Mouse (Mus musculus) thymus, adult 2 months (tissue): ENCODE results near the gene Npm3. TPM values are rescaled to one million over a fixed set of nuclear protein-coding genes. Genes with fewer than 3 reads are reported as not detected.

Source experiments
- DNase-seq: peaks from one replicate; pipeline ENCODE4 v3.0.0; 2021
- H3K27ac ChIP-seq: fragments of 200-500 bp; 2 replicates; pipeline ENCODE4 v1.5.1; 2012; ENCODE audit warnings: low read length, control low read depth; ENCODE audit not compliant: control insufficient read depth, insufficient read depth
- H3K27me3 ChIP-seq: fragments of 200-500 bp; 2 replicates; pipeline ENCODE4 v1.6.1; 2012; ENCODE audit warnings: mild to moderate bottlenecking, low read length, moderate library complexity, mixed read lengths; ENCODE audit not compliant: control insufficient read depth, insufficient read depth
- H3K36me3 ChIP-seq: fragments of 200-500 bp; 2 replicates; pipeline ENCODE4 v1.6.1; 2012; ENCODE audit warnings: mild to moderate bottlenecking, low read length, moderate library complexity; ENCODE audit not compliant: control insufficient read depth, insufficient read depth
- H3K4me1 ChIP-seq: fragments of 200-500 bp; replicated peaks from 2 replicates; pipeline ENCODE4 v1.6.1; 2012; ENCODE audit warnings: low read length; ENCODE audit not compliant: control insufficient read depth, insufficient read depth
- H3K4me3 ChIP-seq: fragments of 200-500 bp; 2 replicates; pipeline ENCODE4 v1.5.1; 2012; ENCODE audit warnings: mild to moderate bottlenecking, low read length, control low read depth, moderate library complexity; ENCODE audit not compliant: control insufficient read depth, insufficient read depth
- CTCF ChIP-seq: fragments of 200-500 bp; IDR thresholded peaks from 2 replicates; pipeline ENCODE4 v1.5.1; 2012; ENCODE audit warnings: mild to moderate bottlenecking, control low read depth, low read length, moderate library complexity, borderline replicate concordance; ENCODE audit not compliant: control insufficient read depth, poor library complexity, insufficient read depth; ENCODE audit errors: extremely low read depth
- POLR2A ChIP-seq: fragments of 200-500 bp; IDR thresholded peaks from 2 replicates; pipeline ENCODE4 v1.6.1; 2012; ENCODE audit warnings: mild to moderate bottlenecking, low read length, control low read depth, moderate library complexity; ENCODE audit not compliant: control insufficient read depth, poor library complexity, insufficient read depth; ENCODE audit errors: extremely low read depth
- WGBS: fragments of 180-500 bp; shearing (Covaris S2); methylation state at CpG from one replicate; pipeline ENCODE4 v1.1.7; 2018; 5-methylcytosine and 5-hydroxymethylcytosine counted together
- polyA plus RNA-seq: library from polyadenylated mRNA; depleted of rRNA; stranded (reverse); fragments of >200 nt; gene quantifications from 2 replicates; pipeline ENCODE4 v1.2.3, GENCODE M21; 2012

Gene Npm3
- polyA plus RNA-seq, 1 experiment = 146 TPM

DNA sequence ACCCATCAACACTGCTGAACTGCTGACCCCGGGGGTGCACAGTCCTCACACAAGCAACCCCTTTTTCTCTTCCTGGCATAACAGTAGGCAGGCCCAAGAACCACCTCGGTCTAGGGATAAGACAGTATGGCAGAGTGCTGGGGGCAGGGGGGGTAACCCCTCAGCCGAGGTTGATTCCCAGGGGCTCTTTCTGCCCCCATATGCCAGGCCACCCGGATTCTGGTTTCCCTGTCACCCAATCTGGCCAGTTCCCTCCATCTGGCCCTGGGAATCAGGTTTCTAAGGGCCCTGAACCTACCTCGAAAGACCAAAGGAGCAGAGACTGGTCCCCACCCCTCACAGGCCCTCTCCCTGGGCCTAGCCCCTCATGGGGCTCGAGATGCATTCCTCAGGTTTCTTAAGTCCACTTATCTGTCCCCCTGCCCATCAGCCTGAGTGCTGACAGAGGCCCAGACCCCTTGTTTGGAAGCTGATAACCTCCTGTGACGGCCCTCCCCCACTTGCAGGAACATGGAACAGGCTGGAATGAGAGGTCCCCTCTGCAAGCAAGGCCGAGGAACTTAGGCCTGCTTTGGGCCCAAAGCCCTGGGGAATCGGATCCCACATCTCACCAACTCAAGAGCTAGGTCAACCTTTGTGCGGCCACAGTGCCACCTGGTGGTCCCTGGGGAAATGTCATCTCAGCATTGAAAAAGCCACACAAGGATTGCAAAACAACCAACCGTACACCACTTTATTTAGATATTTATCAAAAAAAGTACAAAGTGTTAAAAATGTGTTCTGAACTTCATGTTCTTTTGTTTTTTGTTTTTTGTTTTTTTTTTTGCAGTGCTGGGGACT is 2.1 kb downstream of the Npm3 start:
- 53% methylated on average over 11 of the region's 11 CpGs for WGBS
- Histone ChIP-seq H3K36me3 (peaks cover 4% of the 10 kb centered on the region), H3K4me3 (no peak overlapping the region), H3K4me1 (peaks cover 23% of the 10 kb centered on the region), H3K27ac (no peak overlapping the region), H3K27me3 (peaks cover 11% of the 10 kb centered on the region)
- TF ChIP-seq CTCF (peak; percentile 82; the same call in 1 of the 2 replicates), POLR2A (no peak)
- peak; percentile 89 for DNase-seq

DNA sequence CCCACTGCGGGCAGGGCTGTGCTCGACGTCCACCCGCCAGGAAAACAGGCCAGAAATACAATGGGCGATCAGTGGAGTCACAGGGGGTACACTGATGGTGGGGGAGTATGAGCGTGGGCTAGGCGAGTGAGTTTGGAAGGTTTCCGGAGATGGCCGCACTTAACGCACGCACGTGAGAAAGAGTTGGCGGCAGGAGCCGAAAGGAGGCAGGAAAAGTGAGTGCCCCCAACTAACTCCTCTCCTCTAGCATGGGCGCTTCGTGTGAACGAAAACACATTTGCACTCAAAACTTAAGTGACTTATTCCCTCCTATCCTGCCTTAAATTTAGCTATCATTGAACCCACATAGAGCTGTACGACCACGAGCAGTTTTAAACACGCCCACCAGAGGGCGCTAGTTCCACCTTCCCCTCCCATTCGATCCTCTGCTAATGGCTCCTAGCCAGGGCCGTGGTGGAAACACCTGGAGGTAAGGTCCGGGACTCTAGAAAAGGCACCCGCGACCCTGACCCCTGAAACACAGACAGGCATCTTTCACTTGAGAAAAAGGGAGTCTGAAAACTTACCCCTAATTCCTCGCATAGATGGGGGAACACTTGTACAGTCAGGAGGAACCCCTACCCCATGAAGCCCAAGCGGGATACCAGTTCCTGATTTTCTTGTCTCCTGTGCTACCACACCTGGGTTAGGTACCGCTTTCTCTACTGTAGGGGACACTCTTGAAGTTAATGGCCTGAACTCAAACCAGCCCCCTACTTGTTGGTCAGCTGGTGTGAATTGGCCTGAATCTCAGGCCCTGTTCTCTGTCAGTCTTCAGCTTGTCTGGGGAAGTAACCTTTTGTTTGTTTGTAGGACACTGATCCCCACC is 3.0 kb downstream of the Npm3 start:
- Histone ChIP-seq H3K4me1 (peaks cover 25% of the 10 kb centered on the region), H3K27me3 (peaks cover 15% of the 10 kb centered on the region), H3K36me3 (no peaks in the 10 kb centered on the region), H3K4me3 (no peak overlapping the region), H3K27ac (no peak overlapping the region)
- WGBS = 15% methylated on average over 29 of the region's 29 CpGs
- peak; percentile 90 for TF ChIP-seq CTCF
- no peak for TF ChIP-seq POLR2A
- peak; percentile 81 for DNase-seq

DNA sequence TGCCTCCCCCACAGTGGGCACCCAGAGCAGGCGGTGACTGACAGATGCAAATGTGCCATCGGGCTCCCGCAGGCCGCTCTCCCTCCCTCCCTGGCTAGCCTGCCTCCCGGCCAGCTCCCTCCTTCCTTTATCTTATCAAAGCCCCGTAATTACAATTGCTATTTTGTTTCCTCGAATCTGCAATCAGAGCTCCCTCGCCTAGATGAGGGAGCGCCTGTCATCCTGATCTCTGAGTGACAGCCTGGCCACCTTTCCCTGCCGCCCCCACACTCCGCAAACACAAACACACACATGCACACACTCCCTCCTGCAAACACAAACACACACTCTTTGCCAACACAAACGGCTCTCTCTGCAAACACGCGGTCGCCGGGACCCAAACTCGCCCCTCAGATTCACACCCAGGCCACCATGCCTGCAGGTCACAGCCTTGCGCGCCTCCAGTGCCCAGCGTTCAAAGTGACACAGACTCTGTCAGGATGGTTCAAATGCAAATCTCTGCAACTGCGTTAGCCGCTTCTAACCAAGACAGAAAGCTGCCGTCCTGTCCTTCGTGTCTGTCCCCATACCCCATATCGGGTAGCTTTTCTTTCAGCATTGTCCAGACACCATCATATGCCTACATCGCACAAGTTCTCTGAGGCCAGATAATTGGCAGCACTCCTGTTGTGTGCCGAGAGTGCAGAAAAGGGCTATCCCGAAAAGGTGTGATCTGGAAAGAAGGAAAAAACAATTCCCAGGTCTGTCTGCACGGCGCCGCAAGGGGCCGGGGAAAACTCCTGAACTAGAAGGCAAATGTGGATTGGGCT is 3.8 kb downstream of the Npm3 start:
- 38% methylated on average over 32 of the region's 32 CpGs for WGBS
- TF ChIP-seq CTCF (no peak), POLR2A (no peak)
- no peaks in the 10 kb centered on the region for H3K36me3 ChIP-seq
- peaks cover 25% of the 10 kb centered on the region for H3K4me1 ChIP-seq
- peaks cover 20% of the 10 kb centered on the region for H3K27me3 ChIP-seq
- H3K27ac ChIP-seq = no peak overlapping the region
- no peak overlapping the region for H3K4me3 ChIP-seq
- no peak for DNase-seq

DNA sequence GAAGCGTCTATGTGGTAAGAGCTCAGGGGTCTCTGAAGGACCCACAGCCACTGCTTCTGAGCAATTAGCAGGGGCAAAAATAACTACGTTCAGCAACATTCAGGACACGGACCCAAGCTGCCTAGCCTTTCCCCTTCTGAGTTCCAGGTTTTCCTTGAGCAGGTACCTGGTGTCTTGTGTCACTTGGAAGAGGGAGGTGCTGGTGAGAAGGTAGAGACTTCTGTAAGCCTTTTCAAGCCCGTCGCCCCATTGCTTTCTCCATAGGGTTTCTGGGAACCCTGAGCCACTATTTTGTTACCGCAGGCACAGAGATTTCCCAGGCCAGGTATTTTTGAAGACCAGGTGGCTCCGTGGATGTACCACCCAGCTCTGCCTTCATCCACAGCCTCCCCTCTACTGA is 5.8 kb downstream of the Npm3 start:
- TF ChIP-seq POLR2A (no peak), CTCF (no peak)
- Histone ChIP-seq H3K4me3 (no peak overlapping the region), H3K36me3 (no peaks in the 10 kb centered on the region), H3K4me1 (peaks cover 23% of the 10 kb centered on the region), H3K27me3 (peaks cover 20% of the 10 kb centered on the region), H3K27ac (no peak overlapping the region)
- DNase-seq = no peak
- WGBS = 91% methylated on average over 7 of the region's 7 CpGs

DNA sequence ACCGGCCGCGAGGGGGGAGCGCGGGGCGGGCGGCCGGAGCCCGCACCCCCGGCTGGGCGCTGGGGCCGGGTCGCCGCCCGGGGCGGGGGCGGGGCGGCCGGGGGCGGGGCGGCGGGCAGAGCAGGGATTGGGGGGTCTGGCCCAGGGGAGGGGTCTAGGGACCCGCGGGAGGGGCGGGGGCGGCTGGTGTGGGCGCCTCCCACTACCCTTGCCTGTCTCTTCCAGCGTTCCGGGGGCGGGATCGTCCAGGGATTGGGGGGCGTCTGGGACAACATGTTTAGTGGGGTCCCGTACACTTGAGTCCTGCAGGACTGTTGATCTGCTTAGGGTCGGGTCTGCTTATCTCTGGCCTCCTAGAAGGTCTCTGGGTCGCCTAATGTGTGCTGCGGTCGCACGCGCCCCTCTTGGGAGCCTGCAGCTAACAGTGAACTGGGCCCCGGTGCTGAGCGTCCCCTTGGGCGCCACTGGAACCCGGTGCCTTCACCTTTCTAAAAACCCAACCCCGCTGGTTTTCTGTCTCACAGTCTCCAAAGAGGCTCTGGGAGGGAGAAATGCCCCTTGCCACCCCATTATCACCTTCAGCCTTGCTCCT is 6.3 kb downstream of the Npm3 start:
- H3K27ac ChIP-seq = no peak overlapping the region
- no peaks in the 10 kb centered on the region for H3K36me3 ChIP-seq
- H3K4me3 ChIP-seq = no peak overlapping the region
- H3K4me1 ChIP-seq = peaks cover 18% of the 10 kb centered on the region
- no peak for TF ChIP-seq POLR2A
- TF ChIP-seq CTCF = no peak
- WGBS = 17% methylated on average over 41 of the region's 44 CpGs
- peaks cover 20% of the 10 kb centered on the region for H3K27me3 ChIP-seq
- DNase-seq = no peak
